Mouse (Mus musculus) hematopoietic stem cell, adult 5-6 weeks (primary cell): Measurements from ENCODE around the gene Nudt21. TPM values are rescaled to one million over a fixed set of nuclear protein-coding genes. Genes with fewer than 3 reads are reported as not detected.
A peak's percentile ranks its signal among the peaks of the same experiment; 100 is the strongest.

Experiments used
- ATAC-seq, 2 experiments: fragments of 125-278 bp in 1 of 2; replicated peaks in 1 of 2; 2 replicates each; pipeline ENCODE4 v1.8.0; 2016 to 2017; ENCODE audit warnings: inconsistent platforms in 2 of 2, mild to moderate bottlenecking in 2 of 2, moderate number of reproducible peaks in 2 of 2, low read depth in 1 of 2, moderate TSS enrichment in 1 of 2; ENCODE audit not compliant: low FRiP score in 2 of 2, poor library complexity in 2 of 2, severe bottlenecking in 2 of 2, insufficient read depth in 1 of 2, low TSS enrichment in 1 of 2
- total RNA-seq: library from RNA; stranded (forward); fragments of 172-1452, 232-1000 nt; gene quantifications from 2 replicates; pipeline ENCODE4 v1.2.3, GENCODE M21; 2017

Gene Nudt21
- total RNA-seq, 1 experiment from 2014 or later: 89.6 TPM

GRCm38 (mm10) chr8:94011076-94012012 is 25.5 kb downstream of the Nudt21 start:
- ATAC-seq: peak in 1 of 2 experiments; percentile 20; a peak in 1 of 4 replicates

GRCm38 (mm10) chr8:94010101-94010705 is 26.6 kb downstream of the Nudt21 start:
- no peak for ATAC-seq

GRCm38 (mm10) chr8:94009243-94009845 is 27.5 kb downstream of the Nudt21 start:
- ATAC-seq: no peak

GRCm38 (mm10) chr8:94004139-94004538 is 32.7 kb downstream of the Nudt21 start:
- no peak for ATAC-seq

- ATAC-seq: no peak
These were observed 37.9 kb downstream of the Nudt21 start for GRCm38 (mm10) chr8:93998961-93999360.

- ATAC-seq: no peak
These were observed 47.1 kb downstream of the Nudt21 start for GRCm38 (mm10) chr8:93989739-93990138.

GRCm38 (mm10) chr8:93984731-93985130 is 52.1 kb downstream of the Nudt21 start:
- ATAC-seq: no peak

- no peak for ATAC-seq
These were observed 53.0 kb downstream of the Nudt21 start for GRCm38 (mm10) chr8:93983827-93984226.

- ATAC-seq: no peak
These were observed 55.1 kb downstream of the Nudt21 start for GRCm38 (mm10) chr8:93981679-93982215.

- no peak for ATAC-seq
These were observed 56.7 kb downstream of the Nudt21 start for GRCm38 (mm10) chr8:93980141-93980540.

- ATAC-seq: no peak
These were observed 60.2 kb downstream of the Nudt21 start for GRCm38 (mm10) chr8:93976446-93977211.

- ATAC-seq: no peak
These were observed 61.5 kb downstream of the Nudt21 start for GRCm38 (mm10) chr8:93975358-93975757.

DNA sequence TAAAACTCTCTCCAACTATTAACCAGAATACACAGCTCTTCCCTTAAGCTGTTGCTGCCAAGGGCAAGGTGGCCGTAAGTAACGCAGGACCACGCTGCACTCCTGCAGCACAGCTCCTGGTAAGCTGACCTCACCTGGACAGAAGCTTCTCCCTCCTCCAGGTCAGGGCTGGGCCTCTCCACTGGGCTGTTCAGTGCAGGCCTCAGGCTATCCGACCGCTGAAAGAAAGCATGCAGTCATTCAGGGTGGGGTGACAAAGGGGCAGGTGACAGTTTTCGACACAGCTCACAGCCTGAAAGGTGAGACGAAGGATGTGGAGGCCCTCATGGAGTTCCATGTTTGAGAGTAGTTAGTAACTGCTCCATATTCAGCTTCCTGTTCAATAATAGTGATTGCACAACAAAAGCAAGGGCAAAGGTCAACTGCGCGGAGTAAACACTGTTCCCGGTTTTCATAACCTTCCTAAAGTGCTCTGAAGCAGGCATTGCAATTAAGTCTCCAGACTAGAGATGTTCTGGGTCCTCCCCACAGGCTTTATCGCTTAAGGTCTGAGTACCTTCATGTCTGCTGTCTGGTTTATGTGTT is 62.1 kb downstream of the Nudt21 start:
- ATAC-seq: no peak

DNA sequence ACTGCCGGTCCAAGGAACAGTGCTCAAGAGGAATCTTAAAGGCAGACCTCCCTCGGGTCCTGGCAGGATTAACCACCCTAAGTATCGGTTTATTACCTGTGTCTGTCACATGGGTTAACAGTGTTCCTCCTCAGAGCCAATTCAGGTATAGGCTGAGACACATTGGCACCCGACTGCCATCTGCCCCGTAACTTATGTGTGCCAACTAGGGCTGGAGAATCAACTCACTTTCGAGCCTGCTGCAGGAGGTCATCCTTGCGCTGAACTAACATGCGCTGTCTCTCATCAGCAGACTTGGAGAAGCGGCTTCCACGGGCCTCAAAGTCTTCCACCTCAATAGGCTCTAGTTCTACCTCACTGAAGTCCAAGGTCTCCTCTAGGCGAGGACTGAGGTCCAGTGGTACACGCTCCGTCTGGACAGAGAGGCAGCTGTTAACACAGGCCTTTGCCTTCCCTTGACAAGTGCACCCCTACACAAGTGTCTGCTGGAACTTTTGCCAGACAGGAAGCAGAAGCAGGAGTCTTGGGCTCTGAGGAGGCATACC is 62.9 kb downstream of the Nudt21 start:
- ATAC-seq: no peak

DNA sequence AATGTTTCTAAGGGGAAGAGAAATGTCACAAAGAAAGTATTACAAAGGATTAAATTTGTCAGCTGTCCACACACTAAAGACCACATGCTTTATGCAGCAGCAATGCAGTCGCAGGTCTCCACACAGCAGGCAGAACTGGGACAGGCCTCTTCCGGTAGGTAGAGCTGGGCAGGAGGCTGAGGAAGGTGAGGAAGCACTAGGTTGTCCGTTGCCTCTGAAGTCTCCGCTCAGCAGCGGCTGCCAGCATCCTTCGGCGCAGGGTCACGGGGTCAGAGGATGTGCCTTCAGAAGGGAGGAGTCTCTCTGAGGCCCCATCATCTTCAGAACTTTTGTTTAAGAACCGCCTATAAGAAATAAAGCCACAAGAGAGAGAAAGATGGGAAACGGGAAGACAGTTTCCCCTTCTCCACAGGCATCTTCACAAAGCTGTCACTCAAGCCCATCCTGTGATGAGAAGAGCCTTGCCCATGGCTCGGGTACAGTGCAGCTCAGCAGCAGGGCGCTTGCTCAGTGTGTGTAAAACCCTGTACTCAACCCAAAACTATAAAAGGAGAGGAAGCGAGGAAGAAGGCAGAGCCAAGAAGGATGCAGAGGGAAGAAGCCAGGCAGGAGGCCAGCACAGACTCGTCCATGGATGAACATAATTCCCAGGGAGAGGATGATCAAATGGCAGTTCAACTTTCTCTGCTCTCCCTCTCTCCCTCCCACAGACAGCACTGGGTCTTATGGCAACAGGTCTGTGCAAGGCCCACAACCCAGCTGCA is 63.7 kb downstream of the Nudt21 start:
- no peak for ATAC-seq

- no peak for ATAC-seq
These were observed 64.6 kb downstream of the Nudt21 start for GRCm38 (mm10) chr8:93972211-93972610.
